Comparison of ENCODE assay signal across 8 mouse cellular contexts in the genomic region with DNA sequence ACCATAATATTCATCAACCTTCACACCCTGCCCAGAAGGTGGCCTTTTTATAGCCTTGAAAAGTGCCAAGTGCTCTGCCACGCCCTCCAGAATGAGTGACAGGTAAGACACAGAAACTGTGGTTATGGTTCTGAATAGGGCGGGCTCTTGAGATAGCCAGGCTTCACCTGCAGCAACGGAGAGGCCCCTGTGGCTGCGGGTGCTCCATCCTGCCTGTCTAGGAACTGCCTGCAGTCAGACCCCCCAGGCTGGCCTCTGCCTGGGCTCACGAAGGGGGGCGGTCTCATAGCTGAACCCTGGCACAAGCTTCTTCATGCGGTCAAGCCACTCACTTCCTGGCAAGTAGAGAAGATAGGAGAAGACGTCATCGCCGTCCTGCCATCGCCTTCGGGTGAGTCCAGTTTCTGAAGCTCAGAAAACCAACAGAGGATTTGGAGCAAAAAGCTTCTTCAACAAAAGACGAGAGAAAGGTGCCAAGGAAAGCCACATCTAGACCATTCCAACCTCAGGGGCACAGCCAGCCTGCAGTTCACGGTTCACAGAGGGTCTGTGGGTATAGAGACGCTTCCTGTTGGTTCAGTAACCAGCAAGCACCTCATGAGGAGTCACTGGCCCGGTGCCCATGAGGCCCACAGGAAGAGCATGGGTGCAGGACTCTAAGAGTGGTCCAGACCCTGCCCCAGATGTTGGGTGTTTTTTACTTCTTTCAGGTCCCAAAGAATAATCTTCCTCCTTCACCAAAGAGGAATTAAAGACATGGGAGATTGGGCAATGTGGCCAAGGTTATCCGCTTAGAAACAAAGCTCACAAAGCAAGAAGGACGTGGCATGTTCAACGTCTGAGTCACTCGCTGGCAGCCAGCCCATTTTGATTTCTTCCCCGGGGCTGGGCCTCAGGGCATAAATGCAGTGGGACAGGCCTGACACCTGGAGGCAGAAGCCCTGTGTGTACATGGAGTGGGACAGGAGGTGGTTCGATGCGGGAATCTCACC. TPM values are rescaled to one million over a fixed set of nuclear protein-coding genes. Genes with fewer than 3 reads are reported as not detected.
DNase-seq lines count a peak whose midpoint lies in the region; ATAC-seq and TF ChIP-seq lines count a peak whose summit lies in the region.

No protein-coding gene starts in this region.

- no peaks in the 10 kb centered on the region for H3K79me2 ChIP-seq in macrophage (ENCODE audit: inconsistent target)

- H3K4me3 ChIP-seq in embryonic facial prominence, embryonic 15.5 days (replicated peaks) = no peak overlapping the region
- no peak overlapping the region for H3K4me3 ChIP-seq in left cerebral cortex, adult 2 months
- H3K4me3 ChIP-seq in macrophage (ENCODE audit: inconsistent target) = peak overlapping the region; percentile 10; the same call in 1 of the 2 replicates
- H3K4me3 ChIP-seq in forebrain, embryonic 11.5 days (ENCODE audit: low read depth, low read length) = no peak overlapping the region

- no peaks in the 10 kb centered on the region for H3K9me3 ChIP-seq in embryonic facial prominence, embryonic 15.5 days (replicated peaks)
- H3K9me3 ChIP-seq in forebrain, embryonic 11.5 days (ENCODE audit: control insufficient read depth, low read length) = no peaks in the 10 kb centered on the region

- 70% methylated on average over 23 of the region's 23 CpGs for WGBS in embryonic facial prominence, embryonic 15.5 days
- 4% methylated on average over 23 of the region's 23 CpGs for WGBS in macrophage (ENCODE audit: missing documents)
- WGBS in forebrain, embryonic 11.5 days = 84% methylated on average over 23 of the region's 23 CpGs

- H3K27me3 ChIP-seq in embryonic facial prominence, embryonic 15.5 days = no peaks in the 10 kb centered on the region
- H3K27me3 ChIP-seq in splenic B cell, adult 2 months (ENCODE audit: control insufficient read depth, insufficient read depth, low read length, poor library complexity, severe bottlenecking) = no peaks in the 10 kb centered on the region
- no peaks in the 10 kb centered on the region for H3K27me3 ChIP-seq in forebrain, embryonic 11.5 days (ENCODE audit: control insufficient read depth, insufficient read depth, low read length)

- H3K36me3 ChIP-seq in embryonic facial prominence, embryonic 15.5 days = no peaks in the 10 kb centered on the region
- no peaks in the 10 kb centered on the region for H3K36me3 ChIP-seq in macrophage (ENCODE audit: inconsistent target)
- H3K36me3 ChIP-seq in splenic B cell, adult 2 months (ENCODE audit: control insufficient read depth, insufficient read depth, low read length, poor library complexity, severe bottlenecking) = no peaks in the 10 kb centered on the region
- H3K36me3 ChIP-seq in forebrain, embryonic 11.5 days (ENCODE audit: control insufficient read depth, insufficient read depth, low read length) = no peaks in the 10 kb centered on the region

- peak overlapping the region; percentile 34; the same call in 1 of the 2 replicates for H3K27ac ChIP-seq in embryonic facial prominence, embryonic 15.5 days (replicated peaks)
- H3K27ac ChIP-seq in left cerebral cortex, adult 2 months = peak overlapping the region; percentile 28; the same call in 1 of the 2 replicates
- peak overlapping the region; percentile 99 for H3K27ac ChIP-seq in macrophage
- no peak overlapping the region for H3K27ac ChIP-seq in forebrain, embryonic 11.5 days (ENCODE audit: low read depth, low read length)

- ATAC-seq in embryonic facial prominence, embryonic 15.5 days (ENCODE audit: insufficient number of reproducible peaks, low FRiP score, low TSS enrichment, low read depth) = peak; percentile 30; the same call in 1 of the 2 replicates
- ATAC-seq in forebrain, embryonic 11.5 days (replicated peaks; ENCODE audit: low FRiP score) = no peak

- DNase-seq in ES-CJ7 (ENCODE audit: low read depth, low spot score) = peak; percentile 20
- peak; percentile 98 to 100 for DNase-seq in adrenal gland, adult (ENCODE audit: inconsistent age in 2 of 2, low spot score in 1 of 2)
- peak; percentile 89 for DNase-seq in heart, postnatal 25 days (ENCODE audit: low spot score)
- peak; percentile 46 to 54 for DNase-seq in left cerebral cortex, adult 2 months (ENCODE audit: extremely low spot score in 1 of 2, low spot score in 2 of 2)
- DNase-seq in splenic B cell, adult 2 months (ENCODE audit: low read depth, low spot score) = peak; percentile 85
- DNase-seq in forebrain, embryonic 11.5 days (ENCODE audit: low spot score) = no peak

- peak; percentile 48 for TF ChIP-seq CTCF in left cerebral cortex, adult 2 months (IDR thresholded peaks at IDR 0.05)

- H3K9ac ChIP-seq in embryonic facial prominence, embryonic 15.5 days = no peak overlapping the region
- H3K9ac ChIP-seq in forebrain, embryonic 11.5 days (ENCODE audit: low read length) = no peak overlapping the region

- H3K4me2 ChIP-seq in embryonic facial prominence, embryonic 15.5 days (replicated peaks) = no peak overlapping the region
- H3K4me2 ChIP-seq in forebrain, embryonic 11.5 days (ENCODE audit: low read depth, low read length, severe bottlenecking) = no peak overlapping the region

- H3K4me1 ChIP-seq in embryonic facial prominence, embryonic 15.5 days = peaks cover 21% of the 10 kb centered on the region
- H3K4me1 ChIP-seq in forebrain, embryonic 11.5 days (replicated peaks; ENCODE audit: control insufficient read depth, insufficient read depth, low read length) = no peaks in the 10 kb centered on the region

- intact Hi-C loops in heart, postnatal 25 days (cut with DNase I) = loop anchor here (5.0 kb wide), 1 partner anchor 208 kb away; a partner anchor contains a TSS
- intact Hi-C loops in left cerebral cortex, adult 2 months (cut with DNase I) = loop anchor here (5.0 kb wide), 3 partner anchors 38 to 208 kb away; a partner anchor contains a TSS

RNA-seq across cellular contexts. Expression of a gene that starts 24.2 kb away (rescaled TPM):
- 0.27 and 0.34 TPM in 2 replicates for polyA plus RNA-seq in embryonic facial prominence, embryonic 15.5 days (2015; fragmentation: Nextera tagmentation; extraction: Ambion mirVana)
- not detected for total RNA-seq in heart, postnatal 25 days (2021)
- total RNA-seq in left cerebral cortex, adult 2 months (2021) = under 1 TPM in 1 of 2 experiments, not detected in 1; 0.75 TPM
- total RNA-seq in macrophage (2018; cell fraction: chromatin; rRNA removed) = not detected
- under 1 TPM in 22 of 26 experiments, not detected in 4; 0.20 to 0.77 (median 0.42) TPM for total RNA-seq in macrophage (2018; cell fraction: cytosol; rRNA removed)
- under 1 TPM in 3 of 26 experiments, not detected in 23; 0.58 to 0.75 (median 0.72) TPM for total RNA-seq in macrophage (2018; cell fraction: nucleus; rRNA removed)
- 0.26 to 0.61 TPM in 2 of 3 replicates, not detected in the other for polyA plus RNA-seq in macrophage (2018)
- polyA plus RNA-seq in forebrain, embryonic 11.5 days (2014; fragmentation: Nextera tagmentation; extraction: Ambion mirVana) = 0.21 TPM in 1 of 2 replicates, not detected in the other

RNA-seq across cellular contexts. Expression of a gene that starts 24.2 kb away (rescaled TPM):
- polyA plus RNA-seq in embryonic facial prominence, embryonic 15.5 days (2015; fragmentation: Nextera tagmentation; extraction: Ambion mirVana) = 3.5 and 4.1 TPM in 2 replicates
- total RNA-seq in heart, postnatal 25 days (2021) = under 1 TPM; 0.21 to 0.25 TPM
- total RNA-seq in left cerebral cortex, adult 2 months (2021) = 1 to 10 TPM in 1 of 2 experiments, under 1 TPM in 1; 0.66 to 1.1 TPM
- total RNA-seq in macrophage (2018; cell fraction: chromatin; rRNA removed) = 1 to 10 TPM in 6 of 26 experiments, under 1 TPM in 7, not detected in 13; 0.40 to 2.3 (median 0.98) TPM
- 1 to 10 TPM in 11 of 26 experiments, under 1 TPM in 15; 0.24 to 2.1 (median 0.90) TPM for total RNA-seq in macrophage (2018; cell fraction: cytosol; rRNA removed)
- 1 to 10 TPM in 15 of 26 experiments, under 1 TPM in 10, not detected in 1; 0.30 to 3.7 (median 1.2) TPM for total RNA-seq in macrophage (2018; cell fraction: nucleus; rRNA removed)
- 0.30 to 1.9 TPM (median 1.1 TPM) in 3 replicates for polyA plus RNA-seq in macrophage (2018)
- 0.23 TPM in 1 of 2 replicates, not detected in the other for polyA plus RNA-seq in forebrain, embryonic 11.5 days (2014; fragmentation: Nextera tagmentation; extraction: Ambion mirVana)

RNA-seq across cellular contexts. Expression of a gene that starts 37.6 kb away (rescaled TPM):
- 0.56 and 1.4 TPM in 2 replicates for polyA plus RNA-seq in embryonic facial prominence, embryonic 15.5 days (2015; fragmentation: Nextera tagmentation; extraction: Ambion mirVana)
- total RNA-seq in heart, postnatal 25 days (2021) = under 1 TPM; 0.60 to 0.84 TPM
- total RNA-seq in left cerebral cortex, adult 2 months (2021) = 1 to 10 TPM in 1 of 2 experiments, under 1 TPM in 1; 0.84 to 1.5 TPM
- 10 to 100 TPM in 19 of 26 experiments, 1 to 10 TPM in 7; 2.8 to 56.4 (median 19.7) TPM for total RNA-seq in macrophage (2018; cell fraction: chromatin; rRNA removed)
- total RNA-seq in macrophage (2018; cell fraction: cytosol; rRNA removed) = 10 to 100 TPM in 21 of 26 experiments, 1 to 10 TPM in 5; 8.0 to 36.7 (median 16.7) TPM
- 10 to 100 TPM in 23 of 26 experiments, 1 to 10 TPM in 3; 6.3 to 60.0 (median 23.8) TPM for total RNA-seq in macrophage (2018; cell fraction: nucleus; rRNA removed)
- 5.4 to 14.3 TPM (median 11.3 TPM) in 3 replicates for polyA plus RNA-seq in macrophage (2018)
- 0.52 and 0.64 TPM in 2 replicates for polyA plus RNA-seq in forebrain, embryonic 11.5 days (2014; fragmentation: Nextera tagmentation; extraction: Ambion mirVana)
